Mouse (Mus musculus): Measurements from ENCODE around the gene Polk. TPM values are rescaled to one million over a fixed set of nuclear protein-coding genes. Genes with fewer than 3 reads are reported as not detected.

The Polk gene
- polyA plus RNA-seq, 1 experiment from 2014 or later = 3.6 TPM

DNA sequence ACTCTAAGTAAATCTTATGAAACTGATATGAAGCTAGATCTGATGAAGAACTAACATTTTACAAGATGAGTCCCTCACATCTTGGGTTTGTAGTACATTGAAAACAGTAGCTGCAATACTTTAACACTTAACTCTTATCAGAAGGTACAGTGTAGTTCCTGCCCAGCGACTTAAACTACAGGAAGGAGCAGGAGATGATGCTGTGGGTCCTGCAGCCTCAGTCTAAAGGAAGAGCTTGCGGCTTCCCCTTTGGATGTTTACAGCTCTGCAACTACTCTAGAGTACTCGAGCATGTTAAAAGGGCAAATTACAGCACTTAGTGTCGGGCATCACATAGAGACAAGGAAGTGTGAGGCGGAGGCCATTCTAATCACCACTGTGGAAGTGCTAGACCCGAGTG lies 36.1 kb downstream of the Polk start:
- no peak for ATAC-seq (ENCODE audit: insufficient read depth)
- Histone ChIP-seq H3K4me3 (replicated peaks) (no peak overlapping the region), H3K4me1 (replicated peaks) (peaks cover 5% of the 10 kb centered on the region; the same call in 1 of the 2 replicates), H3K27me3 (no peaks in the 10 kb centered on the region), H3K4me2 (no peak overlapping the region), H3K27ac (replicated peaks) (no peak overlapping the region), H3K36me3 (replicated peaks) (0 out of 2 replicates have a peak, but pooled peaks cover 4% of the 10 kb centered on the region), H3K9ac (no peak overlapping the region), H3K9me3 (replicated peaks) (no peaks in the 10 kb centered on the region)
- 29% methylated on average over 6 of the region's 6 CpGs for WGBS (ENCODE audit: insufficient replicate concordance)

DNA sequence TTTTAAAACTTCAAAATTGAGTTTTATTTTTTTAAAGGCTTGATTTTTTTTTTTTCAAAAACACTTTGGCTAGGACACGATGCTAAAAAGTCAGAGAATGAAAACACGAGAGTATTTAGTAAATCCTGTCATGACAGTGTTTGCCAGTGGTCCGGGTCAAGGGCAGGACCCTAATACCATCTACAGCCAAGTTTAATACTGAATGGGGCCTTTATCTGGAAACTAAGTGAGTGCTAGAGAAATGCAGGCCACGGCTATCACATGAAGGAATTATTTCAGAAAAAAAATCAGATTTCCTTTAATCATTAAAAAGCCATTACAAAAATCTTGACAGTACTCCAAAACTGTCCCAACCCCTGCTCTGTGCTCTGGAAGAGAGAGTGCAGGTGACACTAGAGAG lies 36.7 kb downstream of the Polk start:
- Histone ChIP-seq H3K4me3 (replicated peaks) (no peak overlapping the region), H3K27me3 (no peaks in the 10 kb centered on the region), H3K4me2 (no peak overlapping the region), H3K36me3 (replicated peaks) (0 out of 2 replicates have a peak, but pooled peaks cover 4% of the 10 kb centered on the region), H3K9ac (no peak overlapping the region), H3K4me1 (replicated peaks) (peaks cover 5% of the 10 kb centered on the region; the same call in 1 of the 2 replicates), H3K27ac (replicated peaks) (no peak overlapping the region), H3K9me3 (replicated peaks) (no peaks in the 10 kb centered on the region)
- 73% methylated on average over 4 of the region's 4 CpGs for WGBS (ENCODE audit: insufficient replicate concordance)
- ATAC-seq (ENCODE audit: insufficient read depth) = no peak

GRCm38 (mm10) chr13:96499891-96500290 lies 42.5 kb downstream of the Polk start:
- Histone ChIP-seq H3K36me3 (replicated peaks) (no peaks in the 10 kb centered on the region), H3K4me3 (replicated peaks) (no peak overlapping the region), H3K9ac (no peak overlapping the region), H3K4me1 (replicated peaks) (no peaks in the 10 kb centered on the region), H3K27ac (replicated peaks) (no peak overlapping the region), H3K27me3 (no peaks in the 10 kb centered on the region), H3K9me3 (replicated peaks) (no peaks in the 10 kb centered on the region), H3K4me2 (no peak overlapping the region)
- WGBS (ENCODE audit: insufficient replicate concordance) = 71% methylated on average over 2 of the region's 2 CpGs
- no peak for ATAC-seq (ENCODE audit: insufficient read depth)

- H3K9me3 ChIP-seq (replicated peaks) = no peaks in the 10 kb centered on the region
- ATAC-seq (ENCODE audit: insufficient read depth) = no peak
- WGBS (ENCODE audit: insufficient replicate concordance) = 40% methylated on average over 8 of the region's 8 CpGs
- H3K4me1 ChIP-seq (replicated peaks) = no peaks in the 10 kb centered on the region
- H3K27me3 ChIP-seq = no peaks in the 10 kb centered on the region
- H3K9ac ChIP-seq = no peak overlapping the region
- no peaks in the 10 kb centered on the region for H3K36me3 ChIP-seq (replicated peaks)
- no peak overlapping the region for H3K4me3 ChIP-seq (replicated peaks)
- H3K4me2 ChIP-seq = no peak overlapping the region
- H3K27ac ChIP-seq (replicated peaks) = no peak overlapping the region
These were observed 45.7 kb downstream of the Polk start for GRCm38 (mm10) chr13:96496630-96497029.

- H3K27me3 ChIP-seq = no peaks in the 10 kb centered on the region
- WGBS (ENCODE audit: insufficient replicate concordance) = 79% methylated on average over 3 of the region's 3 CpGs
- no peak within 1 kb of the TSS for H3K9ac ChIP-seq
- no peaks in the 10 kb centered on the region for H3K4me1 ChIP-seq (replicated peaks)
- no peak within 1 kb of the TSS for H3K4me3 ChIP-seq (replicated peaks)
- H3K27ac ChIP-seq (replicated peaks) = no peak within 1 kb of the TSS
- H3K4me2 ChIP-seq = no peak within 1 kb of the TSS
- no peaks in the 10 kb centered on the region for H3K9me3 ChIP-seq (replicated peaks)
- peaks cover 11% of the 10 kb centered on the region; the same call in 1 of the 2 replicates for H3K36me3 ChIP-seq (replicated peaks)
- no peak for ATAC-seq (ENCODE audit: insufficient read depth)
These were observed 51.9 kb downstream of the Polk start, which contains the start of gene Gm17622 for GRCm38 (mm10) chr13:96490433-96490832. Gene Gm17622, plus strand, starts transcription at chr13:96490733.

- H3K27me3 ChIP-seq = no peaks in the 10 kb centered on the region
- no peak overlapping the region for H3K9ac ChIP-seq
- H3K4me3 ChIP-seq (replicated peaks) = no peak overlapping the region
- H3K27ac ChIP-seq (replicated peaks) = no peak overlapping the region
- H3K9me3 ChIP-seq (replicated peaks) = no peaks in the 10 kb centered on the region
- no peak for ATAC-seq (ENCODE audit: insufficient read depth)
- no peak overlapping the region for H3K4me2 ChIP-seq
- no peaks in the 10 kb centered on the region for H3K4me1 ChIP-seq (replicated peaks)
- peaks cover 16% of the 10 kb centered on the region; the same call in 1 of the 2 replicates for H3K36me3 ChIP-seq (replicated peaks)
- WGBS (ENCODE audit: insufficient replicate concordance) = 76% methylated on average over 6 of the region's 6 CpGs
These were observed 54.4 kb downstream of the Polk start for GRCm38 (mm10) chr13:96487968-96488367.

DNA sequence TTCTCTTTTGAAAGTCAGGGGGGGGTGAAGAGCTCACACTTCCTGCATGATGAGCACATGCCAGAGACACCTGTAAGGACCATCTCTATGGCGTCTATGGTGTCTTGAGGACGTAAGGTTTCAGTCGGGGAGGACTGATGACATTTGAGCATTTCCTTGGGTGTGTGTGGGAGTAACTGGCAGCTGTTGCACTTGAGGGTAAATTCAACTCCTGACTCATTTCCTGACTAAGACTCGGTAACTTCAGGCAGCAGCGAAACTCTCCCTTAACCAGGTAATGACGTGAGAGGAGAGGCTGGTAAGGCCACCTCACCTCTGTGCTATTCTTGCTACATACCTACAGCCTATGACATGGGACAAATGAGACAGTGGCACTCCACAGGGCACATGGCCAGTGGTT lies 55.1 kb downstream of the Polk start:
- no peak for ATAC-seq (ENCODE audit: insufficient read depth)
- H3K9ac ChIP-seq = no peak overlapping the region
- no peak overlapping the region for H3K4me3 ChIP-seq (replicated peaks)
- no peak overlapping the region for H3K4me2 ChIP-seq
- no peaks in the 10 kb centered on the region for H3K27me3 ChIP-seq
- H3K9me3 ChIP-seq (replicated peaks) = no peaks in the 10 kb centered on the region
- peaks cover 16% of the 10 kb centered on the region; the same call in 1 of the 2 replicates for H3K36me3 ChIP-seq (replicated peaks)
- WGBS (ENCODE audit: insufficient replicate concordance) = 73% methylated on average over 6 of the region's 6 CpGs
- H3K4me1 ChIP-seq (replicated peaks) = no peaks in the 10 kb centered on the region
- no peak overlapping the region for H3K27ac ChIP-seq (replicated peaks)

GRCm38 (mm10) chr13:96478991-96479390 lies 63.4 kb downstream of the Polk start:
- no peak for ATAC-seq (ENCODE audit: insufficient read depth)
- 71% methylated on average over 1 of the region's 1 CpGs for WGBS (ENCODE audit: insufficient replicate concordance)
- Histone ChIP-seq H3K9ac (no peak overlapping the region), H3K9me3 (replicated peaks) (no peaks in the 10 kb centered on the region), H3K27ac (replicated peaks) (no peak overlapping the region), H3K4me3 (replicated peaks) (no peak overlapping the region), H3K36me3 (replicated peaks) (0 out of 2 replicates have a peak, but pooled peaks cover 4% of the 10 kb centered on the region), H3K4me2 (no peak overlapping the region), H3K4me1 (replicated peaks) (no peaks in the 10 kb centered on the region), H3K27me3 (no peaks in the 10 kb centered on the region)

- H3K4me2 ChIP-seq = no peak overlapping the region
- no peak for ATAC-seq (ENCODE audit: insufficient read depth)
- 63% methylated on average over 4 of the region's 4 CpGs for WGBS (ENCODE audit: insufficient replicate concordance)
These were observed 65.2 kb downstream of the Polk start for GRCm38 (mm10) chr13:96477226-96477625.

DNA sequence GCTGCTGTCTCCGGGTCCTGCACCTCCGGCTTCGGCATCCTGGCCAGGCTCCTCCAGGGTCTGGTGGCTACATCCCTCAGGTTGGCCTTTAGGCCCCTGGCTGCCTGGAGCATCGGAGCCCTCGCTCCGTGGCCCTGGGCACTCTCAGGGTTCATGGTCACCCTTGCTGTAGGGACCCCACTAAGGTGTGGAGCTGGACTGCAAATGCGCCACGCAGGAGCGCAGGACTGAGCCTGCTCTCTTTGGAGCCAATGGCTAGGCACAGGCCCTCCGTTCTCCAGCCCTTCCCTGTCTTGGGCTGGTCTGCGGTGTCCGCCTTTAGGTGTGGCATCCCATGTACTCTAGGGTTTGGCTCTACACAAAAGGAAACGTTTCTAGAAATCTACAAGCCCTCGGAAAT lies 71.4 kb downstream of the Polk start, which contains the start of gene Ankdd1b:
Gene Ankdd1b, minus strand, starts transcription at position 242 of the 400 bp plus-strand sequence.
- no peak within 1 kb of the TSS for H3K4me2 ChIP-seq
- H3K4me3 ChIP-seq (replicated peaks) = no peak within 1 kb of the TSS
- H3K9ac ChIP-seq = no peak within 1 kb of the TSS
- H3K36me3 ChIP-seq (replicated peaks) = no peaks in the 10 kb centered on the region
- no peaks in the 10 kb centered on the region for H3K9me3 ChIP-seq (replicated peaks)
- 74% methylated on average over 14 of the region's 14 CpGs for WGBS (ENCODE audit: insufficient replicate concordance)
- ATAC-seq (ENCODE audit: insufficient read depth) = no peak
- no peak within 1 kb of the TSS for H3K27ac ChIP-seq (replicated peaks)
- no peaks in the 10 kb centered on the region for H3K27me3 ChIP-seq
- H3K4me1 ChIP-seq (replicated peaks) = no peaks in the 10 kb centered on the region

More at GRCm38 (mm10) chr13:96477226-96477625, 65.2 kb downstream of the Polk start:
- H3K9me3 ChIP-seq (replicated peaks) = no peaks in the 10 kb centered on the region
- no peak overlapping the region for H3K4me3 ChIP-seq (replicated peaks)
- H3K27me3 ChIP-seq = no peaks in the 10 kb centered on the region
- H3K36me3 ChIP-seq (replicated peaks) = no peaks in the 10 kb centered on the region
- no peak overlapping the region for H3K27ac ChIP-seq (replicated peaks)
- H3K4me1 ChIP-seq (replicated peaks) = no peaks in the 10 kb centered on the region
- no peak overlapping the region for H3K9ac ChIP-seq

DNA sequence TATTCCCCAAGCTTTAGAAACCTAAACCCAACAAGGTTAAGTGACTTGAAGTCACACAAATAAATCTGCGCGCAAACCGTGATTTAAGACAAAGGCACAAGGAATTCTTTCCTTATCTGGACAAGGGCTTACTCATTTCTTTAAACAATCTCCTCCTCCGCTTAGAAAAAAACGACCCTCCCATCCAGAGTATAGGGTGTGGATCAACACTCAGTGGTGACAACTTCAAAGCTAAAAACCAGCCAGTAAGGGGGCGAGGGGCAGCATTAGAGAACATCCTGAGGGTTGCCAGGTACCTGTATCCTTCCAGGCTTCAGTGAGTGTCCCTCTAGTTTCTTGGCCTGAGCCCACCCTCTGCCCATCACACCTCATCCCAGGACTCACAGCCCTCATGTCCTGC lies 71.8 kb downstream of the Polk start:
- no peaks in the 10 kb centered on the region for H3K27me3 ChIP-seq
- H3K4me3 ChIP-seq (replicated peaks) = no peak overlapping the region
- ATAC-seq (ENCODE audit: insufficient read depth) = no peak
- H3K4me1 ChIP-seq (replicated peaks) = no peaks in the 10 kb centered on the region
- no peak overlapping the region for H3K4me2 ChIP-seq
- WGBS (ENCODE audit: insufficient replicate concordance) = 65% methylated on average over 6 of the region's 6 CpGs
- no peak overlapping the region for H3K27ac ChIP-seq (replicated peaks)
- H3K9ac ChIP-seq = no peak overlapping the region
- H3K9me3 ChIP-seq (replicated peaks) = no peaks in the 10 kb centered on the region
- no peaks in the 10 kb centered on the region for H3K36me3 ChIP-seq (replicated peaks)

GRCm38 (mm10) chr13:96468678-96469077 lies 73.7 kb downstream of the Polk start:
- WGBS (ENCODE audit: insufficient replicate concordance) = 74% methylated on average over 5 of the region's 5 CpGs
- Histone ChIP-seq H3K27me3 (no peaks in the 10 kb centered on the region), H3K4me1 (replicated peaks) (no peaks in the 10 kb centered on the region), H3K27ac (replicated peaks) (no peak overlapping the region), H3K9ac (no peak overlapping the region), H3K4me3 (replicated peaks) (no peak overlapping the region), H3K4me2 (no peak overlapping the region), H3K36me3 (replicated peaks) (no peaks in the 10 kb centered on the region), H3K9me3 (replicated peaks) (no peaks in the 10 kb centered on the region)
- no peak for ATAC-seq (ENCODE audit: insufficient read depth)

Measured in liver, embryonic 15.5 days (tissue).